Mouse (Mus musculus): ENCODE measurements around the gene Tmprss9.

Tmprss9 gene

DNA sequence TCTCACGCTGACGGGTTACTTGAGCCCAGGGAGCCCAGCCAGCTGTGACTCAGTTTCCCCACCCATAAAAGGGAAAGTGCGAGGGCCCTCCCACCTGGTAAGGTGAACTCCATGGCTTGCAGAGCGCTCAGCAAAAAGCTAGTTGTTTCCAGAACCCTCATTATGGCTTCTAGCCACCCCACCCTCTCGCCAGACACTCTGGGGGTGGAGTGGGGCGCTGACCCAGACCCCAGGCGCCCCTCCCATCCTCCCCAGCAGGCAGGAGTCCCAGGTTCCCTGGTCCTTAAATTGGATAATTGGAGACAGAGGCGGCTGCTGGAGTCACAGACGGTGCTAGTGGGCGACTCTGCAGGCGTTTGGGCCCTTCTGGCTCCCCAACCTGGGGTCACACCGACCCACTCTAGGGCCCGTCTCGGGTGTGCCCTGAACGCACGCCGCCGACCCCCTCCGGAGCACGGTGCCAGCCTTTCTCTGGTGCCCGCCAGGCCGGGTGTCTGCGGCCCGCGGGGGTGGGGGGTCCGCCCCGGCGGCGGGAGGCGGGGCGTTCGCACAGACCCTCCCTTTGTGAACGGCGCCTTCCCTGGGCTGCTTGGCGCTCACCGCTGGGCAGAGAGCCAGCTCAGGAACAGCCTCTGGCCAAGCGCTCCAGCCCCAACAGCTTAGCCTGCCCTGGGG, 64.6 kb downstream of the Tmprss9 start:
- DNase-seq (ENCODE audit: low read depth in 2 of 2, low spot score in 2 of 2), result no peak

DNA sequence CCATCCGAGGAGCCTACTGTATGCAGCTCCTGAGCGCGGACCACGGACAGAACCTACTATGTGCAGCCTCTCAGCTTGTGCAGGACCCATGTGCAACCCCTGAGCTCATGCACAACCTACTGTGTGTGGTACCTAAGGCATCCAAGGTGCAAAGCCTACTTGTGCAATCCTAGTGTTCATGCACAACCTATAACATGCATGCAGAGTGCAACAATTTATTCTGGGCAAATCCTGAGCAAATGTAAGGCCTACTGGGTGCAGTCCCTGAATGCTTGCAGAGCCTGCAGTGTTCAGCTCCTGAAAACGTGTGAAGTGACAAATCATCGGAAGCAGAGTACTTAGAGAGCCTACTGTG, 65.1 kb downstream of the Tmprss9 start:
- no peak for DNase-seq (ENCODE audit: low read depth in 2 of 2, low spot score in 2 of 2)

DNA sequence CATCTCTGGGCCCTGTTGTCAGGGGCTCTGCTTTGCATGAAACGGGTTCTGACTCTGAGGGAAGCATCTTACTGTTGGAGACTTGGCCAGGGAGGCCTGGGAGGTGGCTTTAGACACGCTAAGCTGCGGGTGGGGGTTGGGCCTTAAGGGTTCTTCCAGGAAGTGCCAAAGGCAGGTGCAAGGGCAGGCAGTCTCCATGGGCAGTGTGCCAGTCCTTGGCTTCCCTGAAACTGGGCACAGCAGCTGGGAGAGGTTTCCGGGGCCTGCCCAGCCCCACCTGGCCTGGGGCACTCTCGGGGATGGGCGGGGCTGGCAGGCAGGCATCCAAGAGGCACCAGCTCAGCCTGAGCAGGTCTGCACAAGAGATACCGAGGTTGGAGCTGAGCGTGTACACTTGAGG, 66.0 kb downstream of the Tmprss9 start:
- DNase-seq (ENCODE audit: low read depth in 2 of 2, low spot score in 2 of 2), result no peak

- no peak for DNase-seq (ENCODE audit: low read depth in 2 of 2, low spot score in 2 of 2)
Observed at GRCm38 (mm10) chr10:80938831-80939550, 67.3 kb downstream of the Tmprss9 start.

DNA sequence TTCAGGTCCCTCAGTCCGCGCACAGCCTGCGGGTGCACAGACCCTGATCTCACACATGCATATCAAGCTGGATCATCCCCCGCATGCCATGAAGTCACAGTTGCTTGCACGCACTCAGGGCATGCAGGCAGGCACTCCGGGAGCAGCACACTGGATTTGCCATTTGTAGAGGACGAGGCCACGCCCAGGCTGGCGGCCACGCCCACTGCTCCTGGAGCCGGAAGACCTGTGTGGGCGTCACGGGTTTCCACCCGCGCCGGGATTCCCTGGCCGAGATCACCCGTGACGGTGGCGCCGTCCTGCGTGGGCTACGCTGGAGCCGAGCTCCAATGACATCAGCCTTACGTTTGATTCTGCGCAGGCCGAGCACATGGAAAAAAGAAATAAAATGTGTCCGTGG, 68.0 kb downstream of the Tmprss9 start:
- DNase-seq (ENCODE audit: low read depth in 2 of 2, low spot score in 2 of 2), result peak; percentile 40 to 57

DNA sequence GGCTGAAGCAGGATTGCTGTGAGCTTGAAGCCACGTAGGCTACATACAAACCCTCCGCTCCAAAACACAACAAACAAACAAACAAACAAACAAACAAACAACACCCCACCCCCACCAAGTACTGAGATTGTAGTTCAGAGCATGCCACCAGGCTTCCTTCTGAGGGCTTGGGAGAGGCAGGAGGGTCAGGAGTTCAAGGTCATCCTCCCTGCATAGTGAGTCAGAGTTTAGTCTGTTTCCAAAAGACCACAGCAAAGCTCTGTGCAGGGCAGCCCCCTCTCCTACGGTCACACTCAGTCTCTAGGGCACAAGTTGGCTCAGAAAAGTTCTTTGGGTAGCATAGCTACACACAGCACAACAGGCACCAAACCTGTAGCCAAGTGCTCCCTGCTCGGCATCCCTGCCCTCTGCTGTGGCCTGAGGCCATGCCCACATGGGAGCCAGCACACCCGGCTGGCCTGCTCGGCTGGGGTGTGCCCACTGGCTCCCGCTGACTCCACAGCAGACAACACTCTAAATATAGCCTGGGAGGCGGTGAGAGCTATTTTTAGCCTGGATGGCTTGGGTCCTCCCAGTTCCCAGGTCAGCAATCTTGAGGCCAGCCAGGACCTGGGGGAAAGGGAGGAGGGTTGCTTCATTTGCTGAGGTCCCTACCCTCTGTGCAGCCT, 68.8 kb downstream of the Tmprss9 start:
- DNase-seq (ENCODE audit: low read depth in 2 of 2, low spot score in 2 of 2), result no peak

DNA sequence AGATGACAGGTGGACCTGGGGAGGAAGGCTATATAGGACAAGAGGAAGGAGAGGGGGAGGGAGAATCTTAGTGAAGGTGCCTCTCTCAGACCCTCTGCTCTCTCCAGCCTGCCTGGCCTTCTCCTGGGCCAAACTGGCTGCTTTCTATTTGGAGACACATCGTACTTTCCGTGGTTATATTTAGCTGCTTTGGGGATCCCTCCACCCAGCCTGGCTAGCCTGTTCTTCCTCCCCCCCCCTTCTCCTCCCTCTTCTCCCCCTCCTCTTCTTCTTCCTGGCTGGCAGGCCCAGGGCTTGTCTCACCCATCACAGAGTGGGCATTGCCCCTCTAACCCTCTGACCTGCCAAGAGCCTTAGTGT, 69.3 kb downstream of the Tmprss9 start:
- DNase-seq (ENCODE audit: low read depth in 2 of 2, low spot score in 2 of 2), result no peak

DNA sequence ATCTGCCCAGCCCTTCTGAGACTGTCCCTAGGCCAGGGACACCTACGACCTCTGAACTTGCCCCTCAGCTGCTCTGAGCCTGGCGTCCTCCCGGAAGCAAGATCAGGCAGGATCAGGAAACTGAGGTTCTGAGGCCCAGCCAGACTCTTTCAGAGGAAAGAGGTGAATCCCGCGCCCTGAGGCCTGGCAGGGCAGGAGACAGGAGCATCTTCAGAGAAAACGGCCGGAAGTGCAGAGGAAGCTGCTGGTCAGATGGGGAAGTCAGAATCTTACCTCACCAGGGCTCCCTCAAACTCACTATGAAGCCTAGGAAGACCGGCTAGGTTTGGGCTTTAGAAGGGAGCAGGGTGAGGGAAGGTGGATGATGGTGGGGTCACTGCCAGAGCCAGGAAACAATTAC, 71.3 kb downstream of the Tmprss9 start:
- no peak for DNase-seq (ENCODE audit: low read depth in 2 of 2, low spot score in 2 of 2)

GRCm38 (mm10) chr10:80943701-80944100, 72.1 kb downstream of the Tmprss9 start:
- no peak for DNase-seq (ENCODE audit: low read depth in 2 of 2, low spot score in 2 of 2)

GRCm38 (mm10) chr10:80944231-80944630, 72.6 kb downstream of the Tmprss9 start:
- no peak for DNase-seq (ENCODE audit: low read depth in 2 of 2, low spot score in 2 of 2)

DNA sequence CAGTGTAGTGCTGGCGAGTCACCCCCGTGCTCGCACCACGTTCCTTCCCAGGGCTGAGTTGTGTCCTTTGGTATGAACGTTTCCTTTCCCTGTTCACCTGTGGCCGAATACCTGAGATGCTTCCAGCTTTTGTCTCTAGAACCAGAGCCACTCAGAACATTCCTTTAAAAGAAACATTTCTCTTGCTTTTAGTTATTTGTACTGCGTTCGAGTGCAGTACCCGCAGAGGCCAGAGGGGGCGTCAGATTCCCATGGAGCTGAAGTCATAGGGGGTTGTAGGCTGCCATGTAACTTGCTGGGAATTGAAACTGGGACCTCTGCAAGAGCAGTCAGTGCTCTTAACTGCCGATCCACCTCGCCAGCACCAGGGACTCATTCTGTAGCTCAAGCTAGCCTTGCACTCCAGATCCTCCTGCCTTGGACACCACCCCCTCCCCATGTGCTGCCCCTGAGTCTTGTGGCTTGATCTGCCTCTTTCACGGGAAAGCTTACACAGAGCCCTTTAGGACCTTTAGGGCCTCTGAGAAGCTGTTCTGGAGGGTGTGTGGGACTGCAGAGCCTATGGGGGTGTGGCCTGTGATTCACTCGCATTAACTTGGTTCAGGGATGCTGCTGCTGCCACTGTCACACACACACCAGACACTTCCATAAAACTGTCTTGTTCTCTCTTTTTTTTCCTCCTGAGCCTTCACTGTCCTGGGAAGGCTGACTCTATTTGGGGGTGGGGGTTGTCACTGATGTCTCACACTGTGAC, 75.2 kb downstream of the Tmprss9 start:
- DNase-seq (ENCODE audit: low read depth in 2 of 2, low spot score in 2 of 2), result no peak

- no peak for DNase-seq (ENCODE audit: low read depth in 2 of 2, low spot score in 2 of 2)
Observed at GRCm38 (mm10) chr10:80947802-80948201, 76.2 kb downstream of the Tmprss9 start.

DNA sequence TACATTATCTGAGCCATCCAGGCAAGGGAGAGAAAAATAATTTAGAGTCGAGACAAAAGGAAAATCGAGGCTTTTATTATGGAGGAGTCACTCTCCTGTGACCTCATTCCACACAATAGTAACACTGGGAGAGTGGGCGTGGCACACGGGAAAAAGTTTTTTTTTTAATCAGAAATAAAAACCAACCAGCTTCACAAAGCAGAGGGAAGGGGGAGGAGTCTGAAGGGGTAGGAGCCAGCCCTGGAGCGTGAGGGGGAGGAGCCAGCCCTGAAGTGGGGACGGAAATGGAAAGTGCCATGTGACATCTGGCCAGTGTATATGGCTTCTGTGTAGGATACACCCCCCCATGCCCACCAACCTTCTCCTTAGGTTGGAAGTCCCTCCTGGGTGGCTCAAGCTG, 76.9 kb downstream of the Tmprss9 start:
- DNase-seq (ENCODE audit: low read depth in 2 of 2, low spot score in 2 of 2), result no peak

- no peak for DNase-seq (ENCODE audit: low read depth in 2 of 2, low spot score in 2 of 2)
Observed at GRCm38 (mm10) chr10:80949081-80949480, 77.4 kb downstream of the Tmprss9 start.
